ENCODE assay signal across 8 mouse cellular contexts in genomic region chr11:110337289-110338245, GRCm38 (mm10). TPM values are rescaled to one million over a fixed set of nuclear protein-coding genes. Genes with fewer than 3 reads are reported as not detected.
DNase-seq lines count a peak whose midpoint lies in the region; ATAC-seq lines count a peak whose summit lies in the region.

TSS of gene Abca5 (minus strand) at chr11:110337716.

- peak within 1 kb of the TSS; percentile 77; the same call in 1 of the 2 replicates for H3K27ac ChIP-seq in hindbrain, embryonic 14.5 days

- under 1% methylated on average over 78 of the region's 95 CpGs for WGBS in hindbrain, embryonic 14.5 days

- no peaks in the 10 kb centered on the region for H3K36me3 ChIP-seq in hindbrain, embryonic 14.5 days (replicated peaks; ENCODE audit: control insufficient read depth, insufficient read depth)

- H3K9ac ChIP-seq in hindbrain, embryonic 14.5 days, result peak within 1 kb of the TSS; percentile 82

- no peaks in the 10 kb centered on the region for H3K4me1 ChIP-seq in hindbrain, embryonic 14.5 days (replicated peaks; ENCODE audit: control insufficient read depth, insufficient read depth, low read length)

- peak; percentile 86 for DNase-seq in WW6 (ENCODE audit: low read depth, low spot score)
- peak; percentile 90 to 95 for DNase-seq in cerebellum, postnatal 36 days
- DNase-seq in frontal cortex, postnatal 36 days (ENCODE audit: low spot score in 2 of 2), result peak; percentile 84
- peak; percentile 92 for DNase-seq in hindbrain, embryonic 14.5 days (ENCODE audit: low spot score)
- DNase-seq in layer of hippocampus, postnatal 25 days (ENCODE audit: extremely low spot score in 1 of 2, low spot score in 1 of 2), result peak; percentile 80 to 81
- DNase-seq in lung, postnatal 25 days (ENCODE audit: low spot score), result peak; percentile 78
- peak; percentile 92 for DNase-seq in retina, embryonic 14.5 days (ENCODE audit: low spot score)
- DNase-seq in thymus, postnatal 36 days, result peak; percentile 81 to 82

- peak; percentile 92 for ATAC-seq in hindbrain, embryonic 14.5 days (ENCODE audit: low FRiP score)

- peak within 1 kb of the TSS; percentile 60 for H3K4me2 ChIP-seq in hindbrain, embryonic 14.5 days (replicated peaks)

- no peaks in the 10 kb centered on the region for H3K27me3 ChIP-seq in hindbrain, embryonic 14.5 days (ENCODE audit: control insufficient read depth, insufficient read depth, low read length)

- peak within 1 kb of the TSS; percentile 76 for H3K4me3 ChIP-seq in hindbrain, embryonic 14.5 days (replicated peaks; ENCODE audit: low read length)

- no peaks in the 10 kb centered on the region for H3K9me3 ChIP-seq in hindbrain, embryonic 14.5 days (ENCODE audit: control insufficient read depth, low read length)

RNA-seq across cellular contexts. Expression of gene Abca5, which starts in this region (rescaled TPM):
- polyA plus RNA-seq in hindbrain, embryonic 14.5 days (2014; fragmentation: Nextera tagmentation; extraction: Ambion mirVana), result 15.7 and 18.1 TPM in 2 replicates
- 10 to 100 TPM; 33.4 to 39.9 TPM for total RNA-seq in layer of hippocampus, postnatal 25 days (2021)

Comparison
In these comparisons a context has a peak if more than half of its experiments do, and no peak if none do; other contexts are left out.
1. Peak in every context shown above with its lines: DNase-seq, ATAC-seq, H3K4me3 ChIP-seq and H3K27ac ChIP-seq.